Mouse (Mus musculus): ENCODE results near the gene Snrnp25.

Gene Snrnp25

DNA sequence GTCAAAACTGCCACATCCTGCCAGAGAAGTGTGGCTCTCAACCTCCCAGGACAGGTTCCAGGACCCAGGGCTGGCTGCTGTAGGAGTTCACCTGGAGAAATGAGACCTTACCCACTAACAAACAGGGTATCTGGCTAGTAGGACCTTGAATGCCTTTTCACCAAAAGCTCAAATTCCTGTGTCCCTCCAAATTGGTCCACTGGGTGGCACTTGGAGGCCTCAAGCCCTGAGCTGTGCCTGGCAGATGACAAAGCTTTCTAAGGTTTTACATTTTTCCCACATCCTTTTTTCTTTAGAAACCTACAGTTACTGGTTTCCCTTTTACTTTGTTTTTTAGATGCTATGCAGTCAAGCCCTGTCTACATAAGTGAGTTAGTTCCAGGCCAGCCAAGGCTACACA is 41.9 kb downstream of the Snrnp25 start:
- DNase-seq = no peak

DNA sequence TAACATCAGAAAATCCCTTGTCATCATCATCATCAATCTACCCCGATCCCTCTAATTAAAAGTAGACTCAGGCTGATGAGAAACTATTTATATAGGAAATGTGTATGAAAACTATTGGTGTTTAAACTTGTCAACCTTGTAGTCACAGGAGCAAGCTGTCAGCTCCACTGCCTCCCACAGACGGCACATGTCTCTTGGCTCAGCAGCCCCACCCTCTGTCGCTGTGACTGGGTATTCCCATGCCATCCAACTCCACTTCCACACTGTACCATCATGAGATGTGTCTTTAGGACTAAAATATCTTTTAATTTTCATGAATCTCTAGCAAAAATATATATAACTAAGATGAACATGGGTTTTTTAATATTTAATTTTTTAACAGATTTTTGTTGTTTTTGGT is 43.1 kb downstream of the Snrnp25 start:
- no peak for DNase-seq

- DNase-seq = no peak
These were observed 45.9 kb downstream of the Snrnp25 start for GRCm38 (mm10) chr11:32250880-32251763.

DNA sequence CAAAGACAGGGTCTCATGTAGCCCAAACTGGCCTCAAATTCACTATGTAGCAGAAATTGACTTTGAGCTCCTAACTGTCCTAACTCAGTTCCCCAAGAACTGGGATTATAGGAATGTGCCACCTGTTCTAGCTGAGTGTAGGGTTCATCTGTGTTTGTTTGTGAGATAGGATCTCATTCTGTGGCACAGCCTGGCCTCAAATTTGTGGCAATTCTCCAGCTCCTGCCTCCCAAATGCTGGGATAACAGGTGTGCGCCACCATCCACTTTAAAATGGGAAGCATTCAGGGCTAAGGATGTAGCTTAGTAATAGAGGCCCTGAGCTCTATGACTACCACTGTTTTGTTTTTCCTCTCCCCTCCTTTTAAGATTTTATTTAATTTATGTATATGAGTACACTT is 47.9 kb downstream of the Snrnp25 start:
- no peak for DNase-seq

- no peak for DNase-seq
These were observed 50.9 kb downstream of the Snrnp25 start for GRCm38 (mm10) chr11:32256146-32256545.

- no peak for DNase-seq
These were observed 51.4 kb downstream of the Snrnp25 start for GRCm38 (mm10) chr11:32256566-32256965.
